Mouse (Mus musculus) neural tube, embryonic 14.5 days (tissue): ENCODE data around the gene Hnrnpu. TPM values are rescaled to one million over a fixed set of nuclear protein-coding genes. Genes with fewer than 3 reads are reported as not detected.
"Not testable (repeated sequence)": the region's sequence is repeated elsewhere in the genome, so short reads cannot be mapped to it uniquely, and the experiment has no call there.

Source experiments
- ATAC-seq: fragments of 200-750 bp; cut with Nextera tagmentation; 2 replicates; pipeline ENCODE4 v1.8.0; 2017; ENCODE audit warnings: low read depth, mild to moderate bottlenecking, moderate TSS enrichment, moderate library complexity
- H3K27ac ChIP-seq: fragments of 300-500 bp; sonication (generic); 2 replicates; pipeline ENCODE4 v1.5.1; 2014; ENCODE audit warnings: low read depth, mild to moderate bottlenecking, control low read depth, low read length, moderate library complexity, mixed read lengths
- H3K27me3 ChIP-seq: fragments of 300-500 bp; sonication (generic); 2 replicates; pipeline ENCODE4 v1.6.1; 2014; ENCODE audit warnings: low read length; ENCODE audit not compliant: control insufficient read depth, insufficient read depth
- H3K36me3 ChIP-seq: fragments of 300-500 bp; sonication (generic); 2 replicates; pipeline ENCODE4 v1.6.1; 2014; ENCODE audit warnings: low read length, mixed read lengths; ENCODE audit not compliant: control insufficient read depth, insufficient read depth
- H3K4me1 ChIP-seq: fragments of 300-500 bp; sonication (generic); 2 replicates; pipeline ENCODE4 v1.6.1; 2014; ENCODE audit warnings: low read length; ENCODE audit not compliant: control insufficient read depth, insufficient read depth
- H3K4me2 ChIP-seq: fragments of 300-500 bp; sonication (generic); 2 replicates; pipeline ENCODE4 v1.6.1; 2014; ENCODE audit warnings: mild to moderate bottlenecking, low read depth, low read length, control low read depth
- H3K4me3 ChIP-seq: fragments of 300-500 bp; sonication (generic); 2 replicates; pipeline ENCODE4 v1.5.1; 2014; ENCODE audit warnings: low read depth, low read length, control low read depth, mixed read lengths
- H3K9ac ChIP-seq: fragments of 300-500 bp; sonication (generic); replicated peaks from 2 replicates; pipeline ENCODE4 v1.6.1; 2014; ENCODE audit warnings: low read depth, mild to moderate bottlenecking, control low read depth, low read length, mixed read lengths
- H3K9me3 ChIP-seq: fragments of 300-500 bp; sonication (generic); 2 replicates; pipeline ENCODE4 v1.6.1; 2016; ENCODE audit warnings: low read length; ENCODE audit not compliant: control insufficient read depth
- WGBS: fragments of 180-500 bp; shearing (Covaris S2); extraction: QIAGEN DNeasy Blood & Tissue Kit; methylation state at CpG from one replicate; pipeline ENCODE4 v1.1.7; 2014; 5-methylcytosine and 5-hydroxymethylcytosine counted together
- polyA plus RNA-seq: library from polyadenylated mRNA; unstranded; fragments of >200 nt; fragmentation: Nextera tagmentation; extraction: Ambion mirVana; gene quantifications from 2 replicates; pipeline ENCODE4 v1.2.1, GENCODE M21; 2014

The Hnrnpu gene
- polyA plus RNA-seq, 1 experiment from 2014 or later = 267 TPM

GRCm38 (mm10) chr1:178309487-178309886 lies 28.1 kb downstream of the Hnrnpu start:
- Histone ChIP-seq H3K27ac (no peak overlapping the region), H3K27me3 (no peaks in the 10 kb centered on the region), H3K9ac (no peak overlapping the region), H3K4me2 (no peak overlapping the region), H3K9me3 (no peaks in the 10 kb centered on the region), H3K4me1 (no peaks in the 10 kb centered on the region), H3K36me3 (no peaks in the 10 kb centered on the region), H3K4me3 (no peak overlapping the region)
- WGBS = 69% methylated on average over 2 of the region's 2 CpGs
- no peak for ATAC-seq

GRCm38 (mm10) chr1:178303425-178303824 lies 34.2 kb downstream of the Hnrnpu start:
- Histone ChIP-seq H3K4me3 (no peak overlapping the region), H3K4me1 (no peaks in the 10 kb centered on the region), H3K9me3 (no peaks in the 10 kb centered on the region), H3K27ac (no peak overlapping the region), H3K4me2 (no peak overlapping the region), H3K36me3 (no peaks in the 10 kb centered on the region), H3K27me3 (no peaks in the 10 kb centered on the region), H3K9ac (no peak overlapping the region)
- ATAC-seq = peak; percentile 51
- WGBS = 28% methylated on average over 3 of the region's 3 CpGs

GRCm38 (mm10) chr1:178301261-178301660 lies 36.3 kb downstream of the Hnrnpu start:
- not testable (repeated sequence) for H3K27me3 ChIP-seq, H3K27ac ChIP-seq, H3K9me3 ChIP-seq, H3K4me2 ChIP-seq, ATAC-seq, H3K9ac ChIP-seq, H3K36me3 ChIP-seq, H3K4me1 ChIP-seq, H3K4me3 ChIP-seq
- 95% methylated on average over 2 of the region's 2 CpGs for WGBS

- ATAC-seq = no peak
- WGBS = 98% methylated on average over 1 of the region's 1 CpGs
- Histone ChIP-seq H3K4me3 (no peak overlapping the region), H3K36me3 (no peaks in the 10 kb centered on the region), H3K9ac (no peak overlapping the region), H3K4me2 (no peak overlapping the region), H3K27ac (no peak overlapping the region), H3K27me3 (no peaks in the 10 kb centered on the region), H3K4me1 (no peaks in the 10 kb centered on the region), H3K9me3 (no peaks in the 10 kb centered on the region)
Measured at GRCm38 (mm10) chr1:178294051-178294450, 43.5 kb downstream of the Hnrnpu start.

- no peak overlapping the region for H3K27ac ChIP-seq
- WGBS = 88% methylated on average over 3 of the region's 3 CpGs
- H3K4me1 ChIP-seq = no peaks in the 10 kb centered on the region
- H3K9me3 ChIP-seq = no peaks in the 10 kb centered on the region
- H3K4me3 ChIP-seq = no peak overlapping the region
- no peak for ATAC-seq
- H3K36me3 ChIP-seq = no peaks in the 10 kb centered on the region
- no peak overlapping the region for H3K4me2 ChIP-seq
- H3K9ac ChIP-seq = no peak overlapping the region
- H3K27me3 ChIP-seq = no peaks in the 10 kb centered on the region
Measured at GRCm38 (mm10) chr1:178291716-178292115, 45.9 kb downstream of the Hnrnpu start.

GRCm38 (mm10) chr1:178287601-178288176 lies 49.9 kb downstream of the Hnrnpu start:
- Histone ChIP-seq H3K9ac (no peak overlapping the region), H3K27ac (no peak overlapping the region), H3K4me3 (no peak overlapping the region), H3K4me1 (no peaks in the 10 kb centered on the region), H3K36me3 (no peaks in the 10 kb centered on the region), H3K27me3 (no peaks in the 10 kb centered on the region), H3K4me2 (no peak overlapping the region), H3K9me3 (no peaks in the 10 kb centered on the region)
- ATAC-seq = no peak
- WGBS = 75% methylated on average over 8 of the region's 8 CpGs

GRCm38 (mm10) chr1:178283946-178284720 lies 53.5 kb downstream of the Hnrnpu start:
- H3K27me3 ChIP-seq = no peaks in the 10 kb centered on the region
- no peaks in the 10 kb centered on the region for H3K4me1 ChIP-seq
- no peaks in the 10 kb centered on the region for H3K9me3 ChIP-seq
- 57% methylated on average over 2 of the region's 2 CpGs for WGBS
- H3K9ac ChIP-seq = no peak overlapping the region
- H3K36me3 ChIP-seq = no peaks in the 10 kb centered on the region
- no peak for ATAC-seq
- H3K4me3 ChIP-seq = no peak overlapping the region
- no peak overlapping the region for H3K4me2 ChIP-seq
- H3K27ac ChIP-seq = no peak overlapping the region

- not testable (repeated sequence) for H3K4me2 ChIP-seq, H3K9me3 ChIP-seq, H3K36me3 ChIP-seq, H3K27me3 ChIP-seq, H3K9ac ChIP-seq, H3K4me3 ChIP-seq, ATAC-seq, H3K4me1 ChIP-seq, H3K27ac ChIP-seq
- WGBS = 87% methylated on average over 3 of the region's 3 CpGs
Measured at GRCm38 (mm10) chr1:178283314-178283713, 54.3 kb downstream of the Hnrnpu start.

- peak overlapping the region; percentile 58 for H3K4me3 ChIP-seq
- peak overlapping the region; percentile 68 for H3K4me2 ChIP-seq
- H3K4me1 ChIP-seq = no peaks in the 10 kb centered on the region
- H3K9ac ChIP-seq = peak overlapping the region; percentile 91
- WGBS = under 1% methylated on average over 78 of the region's 87 CpGs
- no peaks in the 10 kb centered on the region for H3K9me3 ChIP-seq
- no peaks in the 10 kb centered on the region for H3K36me3 ChIP-seq
- ATAC-seq = peak; percentile 92
- H3K27me3 ChIP-seq = no peaks in the 10 kb centered on the region
- H3K27ac ChIP-seq = peak overlapping the region; percentile 83
Measured at GRCm38 (mm10) chr1:178276054-178276911, 61.3 kb downstream of the Hnrnpu start.
